ENCODE assay signal across 23 mouse cellular contexts in the genomic region with DNA sequence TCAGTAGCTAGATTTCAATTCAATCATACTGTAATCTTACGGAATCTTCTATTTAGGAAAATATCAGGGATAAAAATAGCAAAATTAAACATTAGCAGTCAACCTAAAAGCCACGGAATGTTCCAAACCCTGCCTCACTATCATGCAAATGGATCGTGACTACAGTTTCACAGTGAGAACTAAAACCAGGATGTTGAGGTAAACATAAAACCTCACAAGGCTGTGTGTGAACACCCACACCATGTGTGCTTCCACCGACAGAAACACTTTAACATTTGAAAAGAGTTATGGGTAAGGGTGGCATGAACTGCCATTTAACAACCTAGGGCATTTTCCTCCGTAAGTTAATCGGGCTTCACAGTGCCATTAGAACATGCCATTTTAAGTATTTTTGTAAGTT.
"Had no signal": no experiment of that assay in that cellular context is flagged by ENCODE, and none has a peak within 500 bp of the region (broad histone marks: within the 10 kb centered on the region; RNA-seq: fewer than 3 reads in every experiment).

No protein-coding gene starts in this region.

- ATAC-seq: liver, postnatal 0 days; lung, postnatal 0 days; midbrain, embryonic 15.5 days had no signal

- H3K4me1 ChIP-seq: kidney, embryonic 15.5 days; limb, embryonic 12.5 days; limb, embryonic 15.5 days; midbrain, embryonic 12.5 days; midbrain, embryonic 15.5 days; neural tube, embryonic 15.5 days; stomach, embryonic 15.5 days had no signal

- H3K27ac ChIP-seq: kidney, embryonic 15.5 days; limb, embryonic 12.5 days; limb, embryonic 15.5 days; liver, embryonic 14.5 days; macrophage; midbrain, embryonic 12.5 days; midbrain, embryonic 15.5 days; neural tube, embryonic 12.5 days; neural tube, embryonic 15.5 days; stomach, embryonic 15.5 days had no signal

- H3K27me3 ChIP-seq: kidney, embryonic 15.5 days; limb, embryonic 12.5 days; limb, embryonic 15.5 days; midbrain, embryonic 12.5 days; midbrain, embryonic 15.5 days; neural tube, embryonic 12.5 days; neural tube, embryonic 15.5 days; stomach, embryonic 15.5 days had no signal

- H3K4me2 ChIP-seq: kidney, embryonic 15.5 days; limb, embryonic 12.5 days; limb, embryonic 15.5 days; liver, embryonic 11.5 days; lung, embryonic 14.5 days; midbrain, embryonic 12.5 days; midbrain, embryonic 15.5 days; neural tube, embryonic 12.5 days; neural tube, embryonic 15.5 days; stomach, embryonic 15.5 days had no signal

- H3K9ac ChIP-seq: kidney, embryonic 15.5 days; limb, embryonic 12.5 days; limb, embryonic 15.5 days; liver, embryonic 14.5 days; liver, postnatal 0 days; lung, embryonic 14.5 days; midbrain, embryonic 12.5 days; midbrain, embryonic 15.5 days; neural tube, embryonic 12.5 days; neural tube, embryonic 15.5 days; stomach, embryonic 15.5 days had no signal

- DNase-seq: kidney, postnatal 10 days; kidney, postnatal 36 days; left cerebral cortex, postnatal 4 days; liver, postnatal 0 days; lung, embryonic 14.5 days; right cerebral cortex, adult 18-20 months; right cerebral cortex, postnatal 14 days; right cerebral cortex, postnatal 4 days; spleen, adult 18-20 months; thymus, adult 18-20 months; thymus, postnatal 4 days had no signal

- H3K9me3 ChIP-seq: kidney, embryonic 15.5 days; limb, embryonic 12.5 days; limb, embryonic 15.5 days; midbrain, embryonic 12.5 days; midbrain, embryonic 15.5 days; neural tube, embryonic 15.5 days; stomach, embryonic 15.5 days had no signal

- H3K4me3 ChIP-seq: kidney, embryonic 15.5 days; limb, embryonic 12.5 days; limb, embryonic 15.5 days; midbrain, embryonic 12.5 days; midbrain, embryonic 15.5 days; neural tube, embryonic 12.5 days; neural tube, embryonic 15.5 days; stomach, embryonic 15.5 days had no signal

- H3K36me3 ChIP-seq: kidney, embryonic 15.5 days; limb, embryonic 12.5 days; limb, embryonic 15.5 days; midbrain, embryonic 12.5 days; midbrain, embryonic 15.5 days; neural tube, embryonic 12.5 days; neural tube, embryonic 15.5 days; stomach, embryonic 15.5 days had no signal
